Mouse (Mus musculus) T-helper 1 cell (primary cell): Measurements from ENCODE around the gene Abcd1.

Experiments
- in situ Hi-C: fragments of 300-600 bp; cut with MboI, MseI; formaldehyde crosslinking; loops from one replicate; pipeline ENCODE4 v1.15.1; 2025; ENCODE audit warnings: high pct_unique_total_duplicates

The Abcd1 gene

GRCm38 (mm10) chrX:73716109-73716661, at the start of gene Abcd1, which contains the start of gene Bcap31:
Gene Abcd1, plus strand, starts transcription at chrX:73716597.
Gene Bcap31, minus strand, starts transcription at chrX:73716175.
- in situ Hi-C loops, result loop anchor here (5.0 kb wide), 1 partner anchor 246 kb away; no protein-coding TSS in a partner anchor

- in situ Hi-C loops, result no loop called here
These were observed 44.4 kb upstream of the Abcd1 start for GRCm38 (mm10) chrX:73672031-73672431.

- in situ Hi-C loops, result no loop called here
These were observed 43.3 kb upstream of the Abcd1 start, which contains the start of gene Slc6a8 for GRCm38 (mm10) chrX:73672879-73673618. Gene Slc6a8, plus strand, starts transcription at chrX:73673150.

- in situ Hi-C loops, result no loop called here
These were observed 42.8 kb upstream of the Abcd1 start for GRCm38 (mm10) chrX:73673619-73673967.

GRCm38 (mm10) chrX:73673968-73674661, 42.3 kb upstream of the Abcd1 start:
- in situ Hi-C loops, result no loop called here

GRCm38 (mm10) chrX:73675231-73675630, 41.2 kb upstream of the Abcd1 start:
- in situ Hi-C loops, result no loop called here

- in situ Hi-C loops, result no loop called here
These were observed 39.7 kb upstream of the Abcd1 start for GRCm38 (mm10) chrX:73676668-73677067.

- in situ Hi-C loops, result no loop called here
These were observed 32.2 kb upstream of the Abcd1 start for GRCm38 (mm10) chrX:73684156-73684555.

GRCm38 (mm10) chrX:73684978-73685377, 31.4 kb upstream of the Abcd1 start:
- in situ Hi-C loops, result no loop called here

GRCm38 (mm10) chrX:73685629-73686028, 30.8 kb upstream of the Abcd1 start:
- in situ Hi-C loops, result no loop called here

GRCm38 (mm10) chrX:73690917-73691629, 25.3 kb upstream of the Abcd1 start:
- in situ Hi-C loops, result no loop called here

GRCm38 (mm10) chrX:73700472-73700871, 15.9 kb upstream of the Abcd1 start:
- in situ Hi-C loops, result no loop called here

- in situ Hi-C loops, result loop anchor here (5.0 kb wide), 1 partner anchor 247 kb away; no protein-coding TSS in a partner anchor
These were observed 805 bp upstream of the Abcd1 start for GRCm38 (mm10) chrX:73715476-73716108.

- in situ Hi-C loops, result loop anchor here (5.0 kb wide), 1 partner anchor 245 kb away; no protein-coding TSS in a partner anchor
These were observed 530 bp downstream of the Abcd1 start for GRCm38 (mm10) chrX:73716709-73717545.

GRCm38 (mm10) chrX:73717667-73718066, 1.3 kb downstream of the Abcd1 start:
- in situ Hi-C loops, result loop anchor here (5.0 kb wide), 1 partner anchor 245 kb away; no protein-coding TSS in a partner anchor

- in situ Hi-C loops, result loop anchor here (5.0 kb wide), 1 partner anchor 244 kb away; no protein-coding TSS in a partner anchor
These were observed 1.9 kb downstream of the Abcd1 start for GRCm38 (mm10) chrX:73718271-73718670.

GRCm38 (mm10) chrX:73718686-73719362, 2.4 kb downstream of the Abcd1 start:
- in situ Hi-C loops, result loop anchor here (5.0 kb wide), 1 partner anchor 243 kb away; no protein-coding TSS in a partner anchor

- in situ Hi-C loops, result no loop called here
These were observed 14.5 kb downstream of the Abcd1 start for GRCm38 (mm10) chrX:73730908-73731307.

- in situ Hi-C loops, result no loop called here
These were observed 21.8 kb downstream of the Abcd1 start for GRCm38 (mm10) chrX:73738155-73738554.

- in situ Hi-C loops, result no loop called here
These were observed 22.8 kb downstream of the Abcd1 start for GRCm38 (mm10) chrX:73739151-73739550.
